Mouse (Mus musculus) midbrain, embryonic 13.5 days (tissue): ENCODE results near the gene Sirt7. TPM values are rescaled to one million over a fixed set of nuclear protein-coding genes. Genes with fewer than 3 reads are reported as not detected.

Experiments
- ATAC-seq: fragments of 200-750 bp; cut with Nextera tagmentation; 2 replicates; pipeline ENCODE4 v1.8.0; 2017; ENCODE audit warnings: mild to moderate bottlenecking, moderate TSS enrichment, moderate library complexity
- H3K27ac ChIP-seq: fragments of 300-500 bp; sonication (generic); 2 replicates; pipeline ENCODE4 v1.5.1; 2015; ENCODE audit warnings: inconsistent platforms, mild to moderate bottlenecking, moderate library complexity
- H3K27me3 ChIP-seq: fragments of 300-500 bp; sonication (generic); 2 replicates; pipeline ENCODE4 v1.6.1; 2015; ENCODE audit warnings: mild to moderate bottlenecking, inconsistent platforms
- H3K36me3 ChIP-seq: fragments of 300-500 bp; sonication (generic); 2 replicates; pipeline ENCODE4 v1.6.1; 2015; ENCODE audit warnings: mild to moderate bottlenecking, inconsistent platforms
- H3K4me1 ChIP-seq: fragments of 300-500 bp; sonication (generic); replicated peaks from 2 replicates; pipeline ENCODE4 v1.6.1; 2015; ENCODE audit warnings: inconsistent platforms
- H3K4me2 ChIP-seq: fragments of 300-500 bp; sonication (generic); replicated peaks from 2 replicates; pipeline ENCODE4 v1.6.1; 2015; ENCODE audit warnings: moderate library complexity, mild to moderate bottlenecking, inconsistent platforms
- H3K4me3 ChIP-seq: fragments of 300-500 bp; sonication (generic); replicated peaks from 2 replicates; pipeline ENCODE4 v1.5.1; 2015; ENCODE audit warnings: mild to moderate bottlenecking, inconsistent platforms
- H3K9ac ChIP-seq: fragments of 300-500 bp; sonication (generic); replicated peaks from 2 replicates; pipeline ENCODE4 v1.6.1; 2015; ENCODE audit warnings: mild to moderate bottlenecking, inconsistent platforms
- H3K9me3 ChIP-seq: fragments of 300-500 bp; sonication (generic); 2 replicates; pipeline ENCODE4 v1.6.1; 2016; ENCODE audit warnings: mild to moderate bottlenecking, inconsistent platforms
- WGBS: fragments of 180-500 bp; shearing (Covaris S2); methylation state at CpG from one replicate; pipeline ENCODE4 v1.1.7; 2015; 5-methylcytosine and 5-hydroxymethylcytosine counted together
- polyA plus RNA-seq: library from polyadenylated mRNA; unstranded; fragments of >200 nt; fragmentation: Nextera tagmentation; extraction: Ambion mirVana; gene quantifications from 2 replicates; pipeline ENCODE4 v1.2.1, GENCODE M21; 2015

Sirt7 gene
- polyA plus RNA-seq, 1 experiment from 2014 or later: 51.3 TPM

DNA sequence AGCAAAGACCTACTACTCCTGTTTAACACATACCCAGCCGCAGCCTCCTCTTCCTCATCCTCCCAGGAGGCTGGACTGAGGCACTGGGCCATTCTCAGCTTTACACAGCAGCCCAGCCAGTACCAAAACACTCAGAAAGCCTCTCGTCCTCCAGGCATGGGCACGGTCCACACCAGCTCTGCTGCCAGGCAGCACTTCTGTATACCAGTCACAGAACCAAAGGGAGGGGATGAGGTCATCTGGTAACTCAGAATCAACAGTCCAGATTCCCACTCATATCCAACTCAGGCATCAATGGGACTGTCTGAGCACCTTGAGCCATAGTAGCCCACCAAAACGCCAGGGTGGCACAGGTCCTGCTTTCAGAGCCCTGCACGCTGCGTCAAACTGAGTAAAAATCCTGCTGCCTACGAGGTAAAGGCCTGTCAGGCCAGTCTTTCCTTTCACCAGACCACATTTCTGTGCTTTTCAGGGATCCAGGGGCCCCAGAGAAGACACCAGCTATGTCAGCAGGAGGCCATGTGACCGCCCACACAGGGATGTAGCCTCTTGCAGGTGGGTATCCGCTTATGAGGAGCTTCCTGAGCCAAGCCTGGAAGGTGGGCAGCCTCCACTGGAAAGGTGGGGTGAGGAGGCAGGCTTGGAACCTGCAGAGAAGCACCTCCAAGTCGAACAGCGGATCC, 1.9 kb upstream of the Sirt7 start:
- Histone ChIP-seq H3K36me3 (peaks cover 40% of the 10 kb centered on the region), H3K4me2 (no peak overlapping the region), H3K4me1 (peaks cover 47% of the 10 kb centered on the region), H3K27ac (no peak overlapping the region), H3K4me3 (no peak overlapping the region), H3K9ac (no peak overlapping the region; the same call in 1 of the 2 replicates), H3K9me3 (no peaks in the 10 kb centered on the region), H3K27me3 (no peaks in the 10 kb centered on the region)
- 92% methylated on average over 11 of the region's 11 CpGs for WGBS
- no peak for ATAC-seq

DNA sequence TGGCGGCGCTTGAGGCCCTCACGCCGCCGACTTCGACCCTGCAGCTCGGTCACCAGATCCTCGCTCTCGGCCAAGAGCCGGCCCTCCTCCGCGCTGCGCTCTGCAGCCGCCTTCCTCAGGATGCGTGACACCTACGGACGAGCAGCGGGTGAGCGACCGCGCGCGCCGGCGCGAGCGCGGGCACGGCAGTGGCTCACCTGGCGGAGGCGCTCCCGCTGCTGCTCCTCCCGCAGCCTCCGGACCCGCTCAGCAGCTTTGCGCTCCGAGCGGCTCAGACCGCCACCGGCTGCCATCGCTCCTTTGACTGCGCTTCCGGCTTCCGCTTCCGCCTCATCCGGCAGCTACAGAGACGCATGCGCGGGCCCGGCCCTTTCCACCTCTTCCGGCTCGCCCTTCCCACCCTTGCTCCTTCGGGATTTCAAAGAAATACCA, 344 bp downstream of the Sirt7 start:
- H3K4me1 ChIP-seq: peaks cover 26% of the 10 kb centered on the region
- no peaks in the 10 kb centered on the region for H3K27me3 ChIP-seq
- H3K36me3 ChIP-seq: peaks cover 61% of the 10 kb centered on the region
- peak overlapping the region; percentile 87 for H3K27ac ChIP-seq
- peak; percentile 87 for ATAC-seq
- peak overlapping the region; percentile 88 for H3K9ac ChIP-seq
- H3K4me3 ChIP-seq: peak overlapping the region; percentile 99
- WGBS: under 1% methylated on average over 52 of the region's 53 CpGs
- H3K4me2 ChIP-seq: peak overlapping the region; percentile 99
- H3K9me3 ChIP-seq: no peaks in the 10 kb centered on the region

DNA sequence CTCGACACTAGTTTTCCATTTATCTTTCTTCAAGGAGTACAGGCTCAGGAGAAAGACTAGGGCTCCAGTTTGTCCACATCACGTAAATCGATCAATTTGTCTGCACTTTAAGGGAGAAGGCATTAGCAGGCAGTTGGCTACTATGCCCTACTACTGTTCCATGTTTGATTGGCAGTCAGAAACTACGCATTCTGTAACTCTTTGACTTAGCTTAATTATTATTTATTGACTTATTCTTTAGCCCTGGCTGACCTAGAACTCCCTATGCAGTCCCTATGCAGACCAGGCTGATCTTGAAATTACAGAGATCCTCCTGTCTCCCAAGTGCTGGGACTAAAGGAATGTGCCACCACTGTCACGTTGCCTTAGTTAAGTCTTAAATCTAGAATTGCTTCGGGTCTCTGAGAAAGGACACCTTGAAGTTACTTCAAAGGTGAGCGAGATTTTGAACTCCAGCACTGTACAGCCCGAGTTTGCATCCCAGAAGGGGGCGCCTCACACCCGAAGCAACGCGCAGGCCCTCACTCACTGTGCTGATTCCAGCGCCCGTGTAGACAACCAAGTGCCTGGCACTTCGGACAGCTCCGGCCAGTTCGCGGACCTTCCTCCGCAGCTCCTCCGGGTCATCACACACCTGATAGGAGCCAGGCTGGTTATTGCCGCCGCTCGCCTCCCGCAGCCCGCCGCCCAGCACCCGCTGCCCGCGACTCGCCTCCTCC, 920 bp downstream of the Sirt7 start:
- peaks cover 21% of the 10 kb centered on the region for H3K4me1 ChIP-seq
- peak overlapping the region; percentile 99 for H3K4me2 ChIP-seq
- WGBS: 14% methylated on average over 29 of the region's 30 CpGs
- peak overlapping the region; percentile 88 for H3K9ac ChIP-seq
- peak overlapping the region; percentile 99 for H3K4me3 ChIP-seq
- H3K9me3 ChIP-seq: no peaks in the 10 kb centered on the region
- peaks cover 61% of the 10 kb centered on the region for H3K36me3 ChIP-seq
- ATAC-seq: peak; percentile 59
- H3K27me3 ChIP-seq: no peaks in the 10 kb centered on the region
- H3K27ac ChIP-seq: peak overlapping the region; percentile 87

DNA sequence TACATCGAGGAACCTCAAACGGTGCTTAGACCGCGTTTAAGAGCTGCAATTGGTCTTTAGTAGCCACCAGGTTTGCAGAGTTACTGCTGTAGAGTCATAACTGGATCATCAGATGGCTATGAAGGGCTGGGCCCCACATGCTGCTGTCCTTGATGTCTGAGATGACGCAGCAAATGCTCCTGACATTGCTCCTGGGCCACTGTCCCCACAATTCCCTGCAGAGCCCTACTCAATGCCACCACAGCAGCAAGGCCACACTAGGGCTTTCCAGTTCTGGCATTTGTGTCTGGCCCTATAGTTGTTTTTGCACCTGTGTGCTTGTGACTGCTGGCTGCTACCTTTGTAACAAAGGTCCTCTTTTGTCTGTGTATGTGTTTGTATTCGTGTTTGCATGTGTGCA, 2.2 kb downstream of the Sirt7 start:
- Histone ChIP-seq H3K27ac (no peak overlapping the region), H3K9ac (no peak overlapping the region), H3K4me2 (no peak overlapping the region), H3K27me3 (no peaks in the 10 kb centered on the region), H3K9me3 (no peaks in the 10 kb centered on the region), H3K36me3 (peaks cover 64% of the 10 kb centered on the region), H3K4me1 (peaks cover 21% of the 10 kb centered on the region), H3K4me3 (0 out of 2 replicates have a peak overlapping the region, but pooled peaks have one; percentile 99)
- no peak for ATAC-seq
- WGBS: 93% methylated on average over 6 of the region's 6 CpGs

DNA sequence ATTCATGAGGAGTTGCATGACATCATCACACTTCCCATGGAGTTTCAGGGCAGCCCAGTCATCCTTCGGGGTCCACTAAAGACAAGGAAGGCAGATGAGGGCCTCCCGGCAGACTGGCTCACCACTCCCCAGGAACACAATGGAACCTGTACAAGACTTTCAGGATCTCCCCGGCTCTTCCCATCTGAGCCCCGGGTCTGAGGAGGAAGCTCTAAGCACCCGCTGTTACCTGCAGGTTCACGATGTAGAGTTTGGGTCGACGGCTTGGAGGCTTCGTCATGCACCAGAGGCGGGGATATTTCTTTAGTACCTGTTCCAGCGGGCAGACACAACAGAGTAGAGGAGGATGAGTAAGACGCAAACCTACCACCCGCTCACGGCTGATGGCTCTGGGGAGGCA, 4.8 kb downstream of the Sirt7 start:
- peaks cover 36% of the 10 kb centered on the region for H3K4me1 ChIP-seq
- no peak overlapping the region for H3K27ac ChIP-seq
- H3K9me3 ChIP-seq: no peaks in the 10 kb centered on the region
- no peak overlapping the region for H3K4me2 ChIP-seq
- no peak overlapping the region for H3K9ac ChIP-seq
- H3K36me3 ChIP-seq: peaks cover 51% of the 10 kb centered on the region
- WGBS: 91% methylated on average over 14 of the region's 14 CpGs
- no peak for ATAC-seq
- H3K4me3 ChIP-seq: no peak overlapping the region
- no peaks in the 10 kb centered on the region for H3K27me3 ChIP-seq

DNA sequence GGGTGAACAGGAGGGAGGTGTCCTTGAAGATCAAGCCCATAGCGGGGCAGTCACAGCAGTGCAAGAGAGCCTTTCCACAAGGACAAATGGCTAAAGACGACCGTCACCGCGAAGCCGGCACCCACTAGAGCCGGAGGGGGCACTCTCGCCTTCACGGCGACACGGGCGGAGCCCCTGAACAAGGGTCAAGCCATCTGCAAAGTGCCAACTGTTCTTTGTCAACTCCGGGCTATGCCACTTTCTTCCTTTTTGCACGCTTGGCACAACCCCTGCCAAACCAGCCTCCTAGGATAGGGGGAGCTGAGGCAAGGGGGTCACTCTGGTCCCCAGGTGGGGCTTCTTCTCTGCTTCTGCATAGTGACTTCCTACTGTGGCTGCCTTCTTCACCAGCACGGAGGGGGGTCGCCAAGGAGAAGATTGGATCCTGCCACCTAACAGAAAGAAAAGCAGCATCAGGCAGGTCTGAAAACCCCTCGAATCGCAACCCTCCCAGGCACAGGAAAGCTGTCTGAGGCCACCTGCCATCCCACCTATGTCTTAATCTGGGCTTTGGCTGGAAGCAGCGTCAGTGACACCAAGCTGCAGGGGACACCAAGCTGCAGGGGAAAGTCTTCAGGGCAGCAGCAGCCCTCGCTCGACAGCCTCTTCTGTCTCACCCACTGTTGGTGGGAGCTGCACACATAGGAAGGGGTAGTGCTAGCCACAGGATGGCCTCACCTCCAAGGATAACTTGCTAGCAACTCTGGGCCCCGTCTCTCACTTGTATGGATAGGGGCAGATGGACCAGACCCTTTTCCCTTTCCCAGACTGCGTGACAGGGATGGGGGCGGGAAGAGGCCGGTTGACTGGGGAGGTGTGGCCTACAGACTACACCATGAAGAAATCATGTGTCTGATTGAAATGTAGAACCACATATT, 6.2 kb downstream of the Sirt7 start:
- H3K9ac ChIP-seq: no peak overlapping the region
- peaks cover 33% of the 10 kb centered on the region for H3K4me1 ChIP-seq
- 94% methylated on average over 25 of the region's 25 CpGs for WGBS
- H3K4me3 ChIP-seq: 0 out of 2 replicates have a peak overlapping the region, but pooled peaks have one; percentile 70
- H3K9me3 ChIP-seq: no peaks in the 10 kb centered on the region
- no peak for ATAC-seq
- H3K27ac ChIP-seq: peak overlapping the region; percentile 79; the same call in 1 of the 2 replicates
- no peak overlapping the region for H3K4me2 ChIP-seq
- H3K27me3 ChIP-seq: no peaks in the 10 kb centered on the region
- peaks cover 61% of the 10 kb centered on the region for H3K36me3 ChIP-seq

DNA sequence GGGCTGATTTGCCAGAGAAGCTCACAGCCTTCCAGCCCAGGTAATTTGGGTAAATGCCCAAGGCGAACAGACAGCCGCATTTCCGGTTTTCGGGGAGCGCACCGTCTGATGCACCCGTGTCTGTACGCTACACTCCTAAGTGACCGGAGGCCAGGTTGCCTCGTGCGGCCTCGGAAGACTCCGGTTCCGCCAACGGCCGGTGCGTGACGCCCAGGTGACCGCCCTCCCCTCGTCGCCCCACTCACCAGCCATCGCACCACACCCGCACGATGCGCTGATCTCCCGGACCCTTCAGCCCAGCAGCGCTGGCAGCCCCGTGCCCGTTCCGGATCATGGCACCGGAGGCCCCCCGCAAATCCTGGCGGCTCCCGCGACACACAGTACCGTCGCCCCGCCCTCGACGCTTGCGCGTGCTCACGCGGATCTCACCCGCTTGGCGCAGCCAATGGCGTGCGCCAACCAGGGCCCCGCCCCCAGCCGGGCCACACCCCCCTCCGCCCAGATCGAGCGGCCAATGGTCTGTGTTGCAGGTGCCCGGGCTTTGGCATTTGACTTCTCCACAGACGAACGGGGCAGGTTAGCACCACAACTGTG, 7.4 kb downstream of the Sirt7 start, which contains the start of gene Pcyt2:
TSS of gene Pcyt2 (minus strand) at position 418 of the 594 bp plus-strand sequence.
- H3K9me3 ChIP-seq: no peaks in the 10 kb centered on the region
- no peaks in the 10 kb centered on the region for H3K27me3 ChIP-seq
- ATAC-seq: peak; percentile 93
- H3K27ac ChIP-seq: peak within 1 kb of the TSS; percentile 79
- peak within 1 kb of the TSS; percentile 87 for H3K9ac ChIP-seq
- peaks cover 26% of the 10 kb centered on the region for H3K4me1 ChIP-seq
- H3K36me3 ChIP-seq: peaks cover 66% of the 10 kb centered on the region
- H3K4me2 ChIP-seq: peak within 1 kb of the TSS; percentile 71
- H3K4me3 ChIP-seq: peak within 1 kb of the TSS; percentile 70
- WGBS: under 1% methylated on average over 56 of the region's 56 CpGs

DNA sequence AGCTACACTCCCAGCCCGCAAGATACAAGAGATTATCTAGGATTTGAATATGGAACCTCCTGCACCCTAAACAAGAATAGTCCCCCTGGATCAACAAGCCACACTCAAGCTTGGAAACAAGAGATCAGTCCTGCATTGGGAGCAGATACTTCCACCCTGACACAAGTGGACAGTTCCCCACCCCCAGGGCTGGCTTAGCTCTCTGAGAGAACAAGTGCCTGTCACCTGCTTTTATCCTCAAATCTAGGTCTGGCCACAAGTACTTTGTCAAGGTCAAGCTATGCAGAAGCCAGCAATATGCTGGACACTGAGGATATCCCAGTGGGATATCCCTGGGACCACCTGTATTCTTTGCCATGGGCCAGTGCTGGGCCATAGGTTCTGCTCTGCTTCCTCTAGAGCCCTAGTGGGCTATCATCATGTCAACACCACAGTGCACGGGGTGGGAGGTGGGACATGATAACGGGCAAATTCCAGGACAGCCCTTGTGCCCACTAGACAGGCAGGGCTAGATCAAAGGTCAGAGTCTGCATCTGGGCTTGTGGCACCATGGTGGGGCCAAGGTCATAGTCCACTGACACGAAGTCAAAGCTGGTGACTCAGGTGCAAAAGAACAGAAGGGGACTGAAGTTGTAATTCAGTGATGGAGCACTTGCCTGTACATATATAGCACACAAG, 8.3 kb downstream of the Sirt7 start:
- ATAC-seq: no peak
- H3K27ac ChIP-seq: peak overlapping the region; percentile 79; the same call in 1 of the 2 replicates
- H3K36me3 ChIP-seq: peaks cover 71% of the 10 kb centered on the region
- no peaks in the 10 kb centered on the region for H3K27me3 ChIP-seq
- H3K9ac ChIP-seq: peak overlapping the region; percentile 87
- H3K4me2 ChIP-seq: peak overlapping the region; percentile 71
- H3K4me1 ChIP-seq: peaks cover 26% of the 10 kb centered on the region
- 44% methylated on average over 4 of the region's 4 CpGs for WGBS
- no peaks in the 10 kb centered on the region for H3K9me3 ChIP-seq
- peak overlapping the region; percentile 70 for H3K4me3 ChIP-seq

DNA sequence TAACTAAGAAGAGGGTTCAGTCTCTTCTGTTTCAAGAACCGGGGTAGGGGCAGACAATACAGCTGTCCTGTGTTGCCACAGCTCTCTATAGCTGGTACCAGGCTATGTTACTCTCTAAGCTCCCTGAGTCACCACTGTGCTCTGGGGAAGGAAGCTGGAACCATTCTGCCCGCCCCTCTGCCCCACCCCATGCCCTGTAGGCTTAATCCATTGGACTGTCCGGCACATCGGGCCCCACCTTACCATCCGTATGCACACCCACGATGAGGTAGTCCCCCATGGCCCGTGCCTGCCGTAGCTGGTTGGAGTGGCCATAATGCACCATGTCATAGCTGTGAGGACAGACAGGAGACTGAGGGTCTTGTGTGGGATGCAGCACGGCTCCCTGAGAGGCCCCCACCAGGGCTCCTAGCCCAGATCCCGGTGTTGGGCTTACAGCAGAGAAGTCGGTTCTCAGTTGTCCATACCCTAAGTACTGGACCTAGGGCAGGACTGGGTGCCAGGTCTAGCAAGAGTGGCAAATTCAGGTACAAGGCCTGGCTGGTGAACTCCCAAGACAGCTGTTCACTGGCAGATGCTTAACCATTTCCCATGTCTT, 9.3 kb downstream of the Sirt7 start:
- no peaks in the 10 kb centered on the region for H3K9me3 ChIP-seq
- no peak overlapping the region for H3K27ac ChIP-seq
- H3K4me2 ChIP-seq: 0 out of 2 replicates have a peak overlapping the region, but pooled peaks have one; percentile 71
- H3K4me3 ChIP-seq: no peak overlapping the region
- peaks cover 72% of the 10 kb centered on the region for H3K36me3 ChIP-seq
- 90% methylated on average over 11 of the region's 11 CpGs for WGBS
- no peak for ATAC-seq
- no peak overlapping the region; the same call in 1 of the 2 replicates for H3K9ac ChIP-seq
- no peaks in the 10 kb centered on the region for H3K27me3 ChIP-seq
- H3K4me1 ChIP-seq: peaks cover 26% of the 10 kb centered on the region

DNA sequence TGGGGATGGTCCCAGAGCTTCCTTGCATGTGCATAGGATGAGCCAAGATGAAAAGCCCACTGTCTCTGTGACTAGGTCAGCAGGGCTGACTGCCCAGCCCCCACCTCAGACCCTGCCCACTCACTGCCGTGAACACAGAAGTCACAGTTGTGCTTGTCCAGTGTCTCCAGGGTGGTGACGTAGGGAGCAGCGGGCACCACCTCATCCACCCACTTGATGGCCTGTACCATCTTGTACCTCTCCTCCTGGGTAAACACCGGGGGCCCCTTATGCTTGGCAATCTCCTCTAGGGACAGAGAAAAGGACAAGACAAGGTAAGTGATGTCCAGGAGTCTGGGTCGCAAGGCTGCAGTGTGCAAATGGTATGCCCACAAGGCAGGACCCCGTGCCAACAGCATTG, 9.9 kb downstream of the Sirt7 start:
- H3K9ac ChIP-seq: no peak overlapping the region
- no peak overlapping the region for H3K4me2 ChIP-seq
- H3K9me3 ChIP-seq: no peaks in the 10 kb centered on the region
- H3K4me3 ChIP-seq: no peak overlapping the region
- no peak overlapping the region for H3K27ac ChIP-seq
- no peak for ATAC-seq
- H3K36me3 ChIP-seq: peaks cover 72% of the 10 kb centered on the region
- H3K27me3 ChIP-seq: no peaks in the 10 kb centered on the region
- 91% methylated on average over 6 of the region's 6 CpGs for WGBS
- peaks cover 26% of the 10 kb centered on the region for H3K4me1 ChIP-seq
